Mouse (Mus musculus): ENCODE data around the gene Brwd1. TPM values are rescaled to one million over a fixed set of nuclear protein-coding genes. Genes with fewer than 3 reads are reported as not detected.

Gene Brwd1
- polyA plus RNA-seq, 1 experiment = 0.08 TPM

GRCm38 (mm10) chr16:96085597-96085996 is 3.3 kb upstream of the Brwd1 start:
- Histone ChIP-seq H3K27me3 (ENCODE audit: control insufficient read depth) (peaks cover 53% of the 10 kb centered on the region), H3K36me3 (ENCODE audit: control insufficient read depth) (no peaks in the 10 kb centered on the region), H3K4me3 (replicated peaks) (no peak overlapping the region), H3K4me1 (ENCODE audit: control insufficient read depth) (peaks cover 24% of the 10 kb centered on the region), H3K9me3 (ENCODE audit: control insufficient read depth, low read length) (no peaks in the 10 kb centered on the region)
- TF ChIP-seq TAL1 (IDR thresholded peaks at IDR 0.05; ENCODE audit: low read length) (no peak), GATA1 (IDR thresholded peaks at IDR 0.05; ENCODE audit: low read length) (no peak)

GRCm38 (mm10) chr16:96083179-96083646 is 887 bp upstream of the Brwd1 start:
- Histone ChIP-seq H3K27me3 (ENCODE audit: control insufficient read depth) (peaks cover 35% of the 10 kb centered on the region), H3K4me3 (replicated peaks) (peak overlapping the region; percentile 82), H3K36me3 (ENCODE audit: control insufficient read depth) (peaks cover 11% of the 10 kb centered on the region), H3K9me3 (ENCODE audit: control insufficient read depth, low read length) (no peaks in the 10 kb centered on the region), H3K4me1 (ENCODE audit: control insufficient read depth) (peaks cover 24% of the 10 kb centered on the region)
- TF ChIP-seq TAL1 (IDR thresholded peaks at IDR 0.05; ENCODE audit: low read length) = no peak
- TF ChIP-seq GATA1 (IDR thresholded peaks at IDR 0.05; ENCODE audit: low read length) = no peak

- H3K4me3 ChIP-seq (replicated peaks) = peak overlapping the region; percentile 82
- no peaks in the 10 kb centered on the region for H3K9me3 ChIP-seq (ENCODE audit: control insufficient read depth, low read length)
- TF ChIP-seq TAL1 (IDR thresholded peaks at IDR 0.05; ENCODE audit: low read length) (no peak), GATA1 (IDR thresholded peaks at IDR 0.05; ENCODE audit: low read length) (no peak)
- peaks cover 35% of the 10 kb centered on the region for H3K27me3 ChIP-seq (ENCODE audit: control insufficient read depth)
- peaks cover 24% of the 10 kb centered on the region for H3K4me1 ChIP-seq (ENCODE audit: control insufficient read depth)
- H3K36me3 ChIP-seq (ENCODE audit: control insufficient read depth) = peaks cover 11% of the 10 kb centered on the region
Measured at GRCm38 (mm10) chr16:96081742-96082241, 534 bp downstream of the Brwd1 start.

- peaks cover 24% of the 10 kb centered on the region for H3K4me1 ChIP-seq (ENCODE audit: control insufficient read depth)
- peak overlapping the region; percentile 82 for H3K4me3 ChIP-seq (replicated peaks)
- H3K27me3 ChIP-seq (ENCODE audit: control insufficient read depth) = peaks cover 35% of the 10 kb centered on the region
- TF ChIP-seq GATA1 (IDR thresholded peaks at IDR 0.05; ENCODE audit: low read length) = no peak
- no peak for TF ChIP-seq TAL1 (IDR thresholded peaks at IDR 0.05; ENCODE audit: low read length)
- H3K9me3 ChIP-seq (ENCODE audit: control insufficient read depth, low read length) = no peaks in the 10 kb centered on the region
- H3K36me3 ChIP-seq (ENCODE audit: control insufficient read depth) = peaks cover 11% of the 10 kb centered on the region
Measured at GRCm38 (mm10) chr16:96081331-96081730, 995 bp downstream of the Brwd1 start.

GRCm38 (mm10) chr16:96080524-96080923 is 1.8 kb downstream of the Brwd1 start:
- no peak for TF ChIP-seq GATA1 (IDR thresholded peaks at IDR 0.05; ENCODE audit: low read length)
- no peak for TF ChIP-seq TAL1 (IDR thresholded peaks at IDR 0.05; ENCODE audit: low read length)
- Histone ChIP-seq H3K4me1 (ENCODE audit: control insufficient read depth) (peaks cover 24% of the 10 kb centered on the region), H3K9me3 (ENCODE audit: control insufficient read depth, low read length) (no peaks in the 10 kb centered on the region), H3K4me3 (replicated peaks) (no peak overlapping the region), H3K36me3 (ENCODE audit: control insufficient read depth) (peaks cover 11% of the 10 kb centered on the region), H3K27me3 (ENCODE audit: control insufficient read depth) (peaks cover 35% of the 10 kb centered on the region)

GRCm38 (mm10) chr16:96068364-96068763 is 14.0 kb downstream of the Brwd1 start:
- H3K9me3 ChIP-seq (ENCODE audit: control insufficient read depth, low read length) = no peaks in the 10 kb centered on the region
- no peaks in the 10 kb centered on the region for H3K27me3 ChIP-seq (ENCODE audit: control insufficient read depth)
- peaks cover 30% of the 10 kb centered on the region for H3K36me3 ChIP-seq (ENCODE audit: control insufficient read depth)
- no peak overlapping the region for H3K4me3 ChIP-seq (replicated peaks)
- TF ChIP-seq GATA1 (IDR thresholded peaks at IDR 0.05; ENCODE audit: low read length) (no peak), TAL1 (IDR thresholded peaks at IDR 0.05; ENCODE audit: low read length) (no peak)
- peaks cover 10% of the 10 kb centered on the region for H3K4me1 ChIP-seq (ENCODE audit: control insufficient read depth)

GRCm38 (mm10) chr16:96066174-96066573 is 16.2 kb downstream of the Brwd1 start:
- no peaks in the 10 kb centered on the region for H3K9me3 ChIP-seq (ENCODE audit: control insufficient read depth, low read length)
- H3K4me1 ChIP-seq (ENCODE audit: control insufficient read depth) = peaks cover 10% of the 10 kb centered on the region
- TF ChIP-seq GATA1 (IDR thresholded peaks at IDR 0.05; ENCODE audit: low read length) = no peak
- no peak for TF ChIP-seq TAL1 (IDR thresholded peaks at IDR 0.05; ENCODE audit: low read length)
- H3K4me3 ChIP-seq (replicated peaks) = no peak overlapping the region
- H3K36me3 ChIP-seq (ENCODE audit: control insufficient read depth) = peaks cover 36% of the 10 kb centered on the region
- H3K27me3 ChIP-seq (ENCODE audit: control insufficient read depth) = no peaks in the 10 kb centered on the region

GRCm38 (mm10) chr16:96064649-96065048 is 17.7 kb downstream of the Brwd1 start:
- H3K27me3 ChIP-seq (ENCODE audit: control insufficient read depth) = no peaks in the 10 kb centered on the region
- H3K36me3 ChIP-seq (ENCODE audit: control insufficient read depth) = peaks cover 43% of the 10 kb centered on the region
- TF ChIP-seq TAL1 (IDR thresholded peaks at IDR 0.05; ENCODE audit: low read length) (no peak), GATA1 (IDR thresholded peaks at IDR 0.05; ENCODE audit: low read length) (no peak)

GRCm38 (mm10) chr16:96044096-96044495 is 38.2 kb downstream of the Brwd1 start:
- TF ChIP-seq TAL1 (IDR thresholded peaks at IDR 0.05; ENCODE audit: low read length) (no peak), GATA1 (IDR thresholded peaks at IDR 0.05; ENCODE audit: low read length) (no peak)
- Histone ChIP-seq H3K36me3 (ENCODE audit: control insufficient read depth) (peaks cover 44% of the 10 kb centered on the region), H3K9me3 (ENCODE audit: control insufficient read depth, low read length) (no peaks in the 10 kb centered on the region), H3K27me3 (ENCODE audit: control insufficient read depth) (no peaks in the 10 kb centered on the region), H3K4me1 (ENCODE audit: control insufficient read depth) (no peaks in the 10 kb centered on the region), H3K4me3 (replicated peaks) (no peak overlapping the region)

More at GRCm38 (mm10) chr16:96064649-96065048, 17.7 kb downstream of the Brwd1 start:
- Histone ChIP-seq H3K4me1 (ENCODE audit: control insufficient read depth) (peaks cover 10% of the 10 kb centered on the region), H3K9me3 (ENCODE audit: control insufficient read depth, low read length) (no peaks in the 10 kb centered on the region), H3K4me3 (replicated peaks) (no peak overlapping the region)

GRCm38 (mm10) chr16:96040691-96041090 is 41.6 kb downstream of the Brwd1 start:
- H3K36me3 ChIP-seq (ENCODE audit: control insufficient read depth) = peaks cover 51% of the 10 kb centered on the region
- no peak for TF ChIP-seq GATA1 (IDR thresholded peaks at IDR 0.05; ENCODE audit: low read length)
- no peak for TF ChIP-seq TAL1 (IDR thresholded peaks at IDR 0.05; ENCODE audit: low read length)
- H3K27me3 ChIP-seq (ENCODE audit: control insufficient read depth) = no peaks in the 10 kb centered on the region
- H3K4me3 ChIP-seq (replicated peaks) = no peak overlapping the region
- H3K9me3 ChIP-seq (ENCODE audit: control insufficient read depth, low read length) = no peaks in the 10 kb centered on the region
- no peaks in the 10 kb centered on the region for H3K4me1 ChIP-seq (ENCODE audit: control insufficient read depth)
